Mouse (Mus musculus) kidney, postnatal 36 days (tissue): ENCODE data around the gene AW822073.
"Not testable (repeated sequence)": the region's sequence is repeated elsewhere in the genome, so short reads cannot be mapped to it uniquely, and the experiment has no call there.

Source experiments
- DNase-seq, 2 experiments: peaks; one replicate each; pipeline ENCODE4 v3.0.0; 2021 to 2022; ENCODE audit warnings: mixed read lengths in 2 of 2

Gene AW822073

DNA sequence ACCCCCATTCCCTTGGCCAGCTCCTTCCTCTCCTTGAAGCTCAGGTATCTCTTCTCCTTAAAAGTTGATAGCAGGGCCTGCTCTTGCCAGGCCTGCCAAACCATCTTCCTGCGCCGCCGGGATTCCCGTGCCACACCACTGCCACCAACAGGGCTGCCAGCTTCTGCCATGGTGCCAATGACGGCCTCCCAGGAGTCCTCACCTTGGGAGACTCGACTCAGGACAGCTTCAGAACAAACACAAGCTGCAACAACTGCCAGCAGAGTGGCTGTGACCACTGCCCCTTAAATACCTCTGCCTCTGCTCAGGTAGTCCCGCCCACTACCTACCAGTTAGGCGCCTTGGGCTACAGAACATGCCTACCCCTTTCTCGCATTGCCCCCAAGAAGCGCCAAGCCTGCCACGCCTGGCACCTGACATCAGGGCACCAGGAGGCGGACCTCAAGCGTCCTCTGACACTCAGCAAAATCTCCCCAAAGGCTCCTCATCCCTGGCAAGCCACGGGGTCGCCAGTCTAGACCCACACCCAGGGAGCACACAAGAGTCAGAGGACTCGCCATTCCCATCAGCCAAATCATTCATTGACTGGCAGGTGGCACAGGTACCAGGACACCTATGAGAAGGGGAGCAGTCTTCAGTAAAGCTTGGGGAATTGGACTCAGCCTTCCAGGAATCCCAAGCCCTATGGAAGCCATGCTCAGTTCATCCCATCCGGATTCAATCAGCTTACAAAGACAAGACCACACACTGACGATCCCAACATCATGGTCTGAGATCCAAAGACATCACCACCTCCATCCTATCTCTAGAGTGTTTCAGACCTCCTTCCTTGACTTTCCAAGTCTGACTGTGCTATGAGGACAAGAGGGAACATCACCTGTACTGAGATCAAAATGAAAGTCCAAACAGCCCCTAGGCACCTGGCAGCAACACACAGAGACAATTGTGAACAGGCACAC lies at the start of gene AW822073:
TSS of gene AW822073 (minus strand) at position 104 of the 959 bp plus-strand sequence.
- not testable (repeated sequence) for DNase-seq

DNA sequence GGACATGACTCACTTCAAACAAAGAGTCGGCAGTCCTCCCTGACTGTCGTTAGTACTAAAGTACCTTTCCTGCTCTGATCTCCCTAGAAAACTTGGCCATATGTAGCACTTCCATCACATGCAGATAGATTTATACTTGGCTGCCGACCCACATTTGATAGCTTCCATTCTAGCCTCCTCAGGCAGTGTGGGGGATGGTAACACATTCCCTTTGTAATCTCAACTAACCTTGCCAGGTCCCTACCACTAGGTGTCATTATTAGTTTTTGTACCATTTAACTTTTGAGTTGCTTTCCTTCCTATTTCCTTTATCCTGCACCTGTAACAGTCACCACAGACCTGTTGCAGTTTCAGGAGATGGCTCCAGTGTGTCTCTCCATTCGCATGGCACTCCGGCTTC lies 33.7 kb upstream of the AW822073 start:
- peak in 1 of 2 experiments; percentile 8 for DNase-seq

DNA sequence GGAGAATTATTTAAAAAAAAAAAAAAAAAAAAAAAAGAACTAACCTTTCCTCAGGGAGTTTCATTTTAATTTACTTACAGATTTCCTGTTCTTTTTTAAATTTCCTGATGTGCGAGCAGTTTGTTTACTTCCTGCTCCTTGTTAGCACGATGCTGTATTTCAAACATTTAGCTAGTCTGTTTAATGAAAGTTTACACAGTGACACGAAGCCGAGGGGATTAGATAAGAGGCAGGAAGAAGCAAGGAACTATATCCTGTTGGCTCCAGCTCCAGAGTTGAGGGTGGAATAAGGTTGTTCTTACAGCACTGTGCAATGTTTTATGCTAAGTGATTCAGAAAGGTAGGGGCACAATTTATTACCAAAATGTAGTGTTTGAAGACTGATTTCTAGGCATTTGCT lies 31.2 kb upstream of the AW822073 start:
- DNase-seq: peak in 1 of 2 experiments; percentile 16

DNA sequence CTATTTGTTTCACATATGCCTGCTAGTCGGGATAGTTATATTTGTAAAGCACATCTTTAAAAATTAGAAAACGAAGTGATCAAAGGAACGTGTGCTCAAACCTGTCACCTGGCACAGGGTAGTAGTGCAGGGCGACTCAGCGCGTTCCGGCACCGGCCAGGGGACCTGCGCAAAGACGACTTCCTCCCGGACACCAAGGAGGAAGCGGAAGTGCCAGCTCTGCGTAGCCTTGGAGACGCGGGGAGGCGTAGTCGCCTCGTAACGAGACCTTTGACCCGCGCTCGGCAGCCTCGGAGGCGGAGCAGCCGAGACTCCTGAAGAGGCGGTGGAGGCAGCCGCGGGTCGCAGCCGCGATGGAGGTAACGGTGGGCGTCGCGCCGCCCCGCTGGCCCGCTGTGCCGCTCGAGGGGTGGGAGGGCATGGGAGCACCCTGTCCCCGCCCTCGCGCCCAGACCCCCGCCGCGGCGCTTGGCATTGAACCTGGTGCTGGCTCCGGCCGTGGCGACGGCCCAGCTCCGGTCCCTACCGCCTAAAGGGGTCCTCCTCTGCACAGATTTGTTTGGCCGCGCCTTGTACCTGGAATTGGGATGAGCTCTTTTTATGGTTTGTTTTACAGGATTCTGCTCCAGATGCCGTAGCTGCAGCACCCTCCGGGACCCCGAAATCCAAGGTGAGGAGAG lies 30.6 kb upstream of the AW822073 start, which contains the start of gene Gcc2:
TSS of gene Gcc2 (plus strand) at position 285 of the 680 bp plus-strand sequence.
- peak; percentile 96 to 97 for DNase-seq

DNA sequence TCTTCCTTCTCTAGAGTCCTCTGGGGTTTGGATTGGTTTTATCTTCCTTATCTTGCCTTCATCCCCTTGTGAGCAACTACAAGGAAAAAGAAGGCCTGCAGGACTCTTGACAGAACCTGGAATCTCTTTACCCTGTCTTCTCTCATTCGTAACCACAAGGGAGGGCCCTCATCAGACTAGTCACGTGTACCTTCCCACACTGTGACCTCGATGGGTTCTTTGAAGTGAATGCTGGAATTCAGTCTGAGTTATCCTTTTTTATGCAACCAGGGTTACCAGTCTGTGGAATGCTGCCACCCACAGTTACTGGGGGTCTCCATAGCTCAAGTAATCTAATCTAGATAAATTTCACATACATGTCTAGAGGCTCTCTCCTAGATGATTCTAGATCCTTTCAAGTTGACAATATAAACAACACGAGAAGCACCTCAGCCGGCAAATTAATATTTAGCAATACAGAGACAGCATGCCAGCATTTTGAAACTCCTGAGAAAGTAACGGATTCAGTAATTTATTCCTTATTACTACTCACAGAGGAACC lies 30.0 kb upstream of the AW822073 start:
- no peak for DNase-seq

DNA sequence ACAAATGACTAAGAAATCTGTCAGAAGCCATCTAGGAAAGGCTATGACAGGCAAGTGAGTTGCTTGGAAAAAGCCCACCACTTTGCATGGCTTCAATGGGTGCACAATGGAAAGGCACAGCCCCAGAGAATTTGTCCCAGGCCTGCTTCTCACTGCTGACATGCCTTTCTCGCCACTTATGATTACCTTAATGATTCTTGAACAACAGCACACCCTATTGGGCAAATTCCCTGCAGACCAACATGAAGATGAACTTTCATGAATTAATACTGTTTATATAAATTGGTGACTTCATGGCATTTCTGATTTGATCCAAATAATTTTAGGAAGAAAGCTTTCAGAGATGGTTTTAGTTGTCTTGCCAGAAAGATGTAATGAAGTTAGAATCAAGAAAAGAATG lies 24.8 kb upstream of the AW822073 start:
- DNase-seq: peak in 1 of 2 experiments; percentile 19

DNA sequence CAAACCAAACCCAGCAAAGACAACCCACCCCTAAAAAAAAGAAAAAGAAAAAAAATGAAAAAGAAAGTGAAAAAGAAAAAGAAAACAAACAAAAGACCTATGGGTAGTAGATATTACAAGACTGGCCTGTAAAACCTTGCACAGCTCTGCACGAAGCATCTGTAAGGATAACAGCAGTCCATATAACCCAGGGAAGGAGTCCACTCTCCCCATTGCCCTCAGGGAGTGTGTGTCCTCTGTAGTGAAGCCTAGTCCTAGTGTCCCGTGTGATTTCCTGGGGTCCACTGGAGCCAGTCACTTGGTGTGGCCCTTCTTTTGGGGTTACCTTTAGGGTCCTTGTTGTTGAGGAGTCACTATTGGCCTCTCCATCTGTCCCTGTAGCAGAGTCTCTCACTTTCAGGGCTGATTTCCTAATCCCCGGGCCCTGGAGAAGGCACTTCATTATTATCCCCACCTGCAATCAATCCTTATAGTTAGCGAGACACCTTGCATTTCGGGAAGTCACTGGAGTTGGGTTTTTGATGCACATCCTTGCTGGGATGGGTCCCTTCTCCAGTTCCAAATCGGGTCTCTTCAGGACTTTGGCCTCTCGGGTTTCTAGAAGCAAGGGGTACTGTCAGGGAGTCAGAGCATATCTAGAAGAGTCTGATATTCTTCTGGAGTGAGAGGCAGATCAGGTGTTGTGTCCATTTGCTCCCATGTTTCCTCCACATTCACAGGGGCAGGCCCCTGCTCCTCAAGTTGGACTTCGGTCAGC lies 14.4 kb upstream of the AW822073 start:
- peak in 1 of 2 experiments; percentile 37 for DNase-seq

DNA sequence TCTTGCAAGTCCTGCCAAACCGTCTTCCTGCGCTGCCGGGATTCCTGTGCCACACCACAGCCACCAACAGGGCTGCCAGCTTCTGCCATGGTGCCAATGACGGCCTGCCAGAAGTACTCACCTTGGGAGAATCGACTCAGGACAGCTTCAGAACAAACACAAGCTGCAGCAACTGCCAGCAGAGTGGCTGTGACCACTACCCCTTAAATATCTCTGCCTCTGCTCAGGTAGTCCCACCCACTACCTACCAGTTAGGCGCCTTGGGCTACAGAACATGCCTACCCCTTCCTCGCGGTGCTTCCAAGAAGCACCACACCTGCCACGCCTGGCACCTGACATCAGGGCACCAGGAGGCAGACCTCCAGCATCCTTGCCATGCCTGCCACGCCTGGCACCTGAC lies 11.9 kb upstream of the AW822073 start, which contains the start of gene Gm4981:
TSS of gene Gm4981 (minus strand) at position 89 of the 400 bp plus-strand sequence.
- no peak for DNase-seq

DNA sequence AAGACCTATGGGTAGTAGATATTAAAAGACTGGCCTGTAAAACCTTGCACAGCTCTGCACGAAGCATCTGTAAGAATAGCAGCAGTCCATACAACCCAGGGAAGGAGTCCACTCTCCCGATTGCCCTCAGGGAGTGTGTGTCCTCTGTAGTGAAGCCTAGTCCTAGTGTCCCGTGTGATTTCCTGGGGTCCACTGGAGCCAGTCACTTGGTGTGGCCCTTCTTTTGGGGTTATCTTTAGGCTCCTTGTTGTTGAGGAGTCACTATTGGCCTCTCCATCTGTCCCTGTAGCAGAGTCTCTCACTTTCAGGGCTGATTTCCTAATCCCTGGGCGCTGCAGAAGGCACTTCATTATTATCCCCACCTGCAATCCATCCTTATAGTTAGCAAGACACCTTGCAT lies 10.3 kb upstream of the AW822073 start:
- DNase-seq: not testable (repeated sequence)

DNA sequence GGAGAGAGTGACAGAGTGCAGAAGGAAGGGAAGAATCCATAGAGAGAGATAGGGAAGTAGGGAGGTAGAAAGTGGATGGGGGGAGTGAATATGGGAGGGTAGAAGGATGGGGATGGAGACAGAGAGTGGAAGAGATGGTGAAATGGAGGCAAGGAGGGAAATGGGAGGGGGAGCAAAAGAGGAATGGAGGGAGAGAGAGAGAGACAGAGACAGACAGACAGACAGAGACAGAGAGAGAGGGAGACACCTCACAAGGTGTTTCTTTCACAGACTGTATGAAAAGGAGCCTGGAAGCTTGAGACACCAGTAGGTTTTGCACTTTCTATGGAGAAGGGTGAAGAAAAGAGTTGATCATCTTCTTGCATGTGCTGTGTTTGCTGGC lies 9.0 kb upstream of the AW822073 start:
- not testable (repeated sequence) for DNase-seq

DNA sequence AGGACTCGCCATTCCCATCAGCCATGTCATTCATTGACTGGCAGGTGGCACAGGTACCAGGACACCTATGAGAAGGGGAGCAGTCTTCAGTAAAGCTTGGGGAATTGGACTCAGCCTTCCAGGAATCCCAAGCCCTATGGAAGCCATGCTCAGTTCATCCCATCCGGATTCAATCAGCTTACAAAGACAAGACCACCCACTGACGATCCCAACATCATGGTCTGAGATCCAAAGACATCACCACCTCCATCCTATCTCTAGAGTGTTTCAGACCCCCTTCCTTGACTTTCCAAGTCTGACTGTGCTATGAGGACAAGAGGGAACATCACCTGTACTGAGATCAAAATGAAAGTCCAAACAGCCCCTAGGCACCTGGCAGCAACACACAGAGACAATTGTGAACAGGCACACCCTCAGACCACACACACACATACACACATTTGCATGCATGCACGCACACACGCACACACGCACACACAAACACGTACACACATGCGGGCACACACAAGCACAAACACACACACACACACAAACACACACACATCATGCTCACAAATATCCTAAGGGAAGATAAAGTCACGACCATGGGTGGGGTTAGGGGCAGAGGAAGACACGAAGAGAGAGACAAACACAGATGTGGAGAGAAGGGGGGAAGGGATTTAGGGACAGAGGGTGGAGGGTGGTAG lies 8.5 kb upstream of the AW822073 start:
- DNase-seq: not testable (repeated sequence)

DNA sequence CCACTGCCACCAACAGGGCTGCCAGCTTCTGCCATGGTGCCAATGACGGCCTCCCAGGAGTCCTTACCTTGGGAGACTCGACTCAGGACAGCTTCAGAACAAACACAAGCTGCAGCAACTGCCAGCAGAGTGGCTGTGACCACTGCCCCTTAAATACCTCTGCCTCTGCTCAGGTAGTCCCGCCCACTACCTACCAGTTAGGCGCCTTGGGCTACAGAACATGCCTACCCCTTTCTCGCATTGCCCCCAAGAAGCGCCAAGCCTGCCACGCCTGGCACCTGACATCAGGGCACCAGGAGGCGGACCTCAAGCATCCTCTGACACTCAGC lies 7.9 kb upstream of the AW822073 start, which contains the start of gene Duxf3:
TSS of gene Duxf3 (minus strand) at position 35 of the 329 bp plus-strand sequence.
- not testable (repeated sequence) for DNase-seq

DNA sequence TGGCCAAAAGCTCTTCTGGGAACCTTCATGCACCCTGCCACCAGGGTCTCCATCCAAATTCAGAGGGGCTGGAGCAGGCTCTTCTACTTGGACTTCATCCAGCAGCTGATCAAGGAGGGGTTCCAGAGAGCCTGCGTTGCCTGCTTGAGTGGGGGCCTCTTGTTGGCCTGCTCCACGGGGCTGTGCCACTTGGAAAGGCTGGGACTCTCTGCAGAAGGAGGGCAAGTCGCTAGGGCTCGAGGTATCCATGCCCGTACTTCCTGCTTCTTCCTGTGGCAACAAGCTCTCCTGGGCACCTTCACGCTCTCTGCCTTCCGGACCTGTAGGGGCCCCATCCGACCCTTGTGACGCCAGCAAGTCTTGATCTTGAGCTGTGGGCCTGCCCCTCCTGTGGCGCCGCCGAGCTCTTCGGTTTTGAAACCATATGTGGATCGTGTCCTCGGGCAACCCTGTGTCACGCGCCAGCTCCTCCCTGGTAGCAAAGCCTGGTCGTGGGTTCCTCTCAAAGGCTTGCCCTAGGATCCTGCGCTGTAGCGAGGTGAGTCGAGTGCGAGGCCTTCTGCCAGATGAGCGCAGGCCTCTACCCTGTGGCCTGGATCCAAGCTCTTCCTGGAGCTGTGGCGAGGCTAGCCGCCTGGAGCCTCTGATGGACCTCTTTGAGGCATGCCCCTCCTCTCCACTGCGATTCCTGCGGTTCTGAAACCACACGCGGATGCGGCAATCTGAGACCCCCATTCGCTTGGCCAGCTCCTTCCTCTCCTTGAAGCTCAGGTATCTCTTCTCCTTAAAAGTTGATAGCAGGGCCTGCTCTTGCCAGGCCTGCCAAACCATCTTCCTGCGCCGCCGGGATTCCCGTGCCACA lies 7.3 kb upstream of the AW822073 start:
- DNase-seq: peak; percentile 52 to 54

DNA sequence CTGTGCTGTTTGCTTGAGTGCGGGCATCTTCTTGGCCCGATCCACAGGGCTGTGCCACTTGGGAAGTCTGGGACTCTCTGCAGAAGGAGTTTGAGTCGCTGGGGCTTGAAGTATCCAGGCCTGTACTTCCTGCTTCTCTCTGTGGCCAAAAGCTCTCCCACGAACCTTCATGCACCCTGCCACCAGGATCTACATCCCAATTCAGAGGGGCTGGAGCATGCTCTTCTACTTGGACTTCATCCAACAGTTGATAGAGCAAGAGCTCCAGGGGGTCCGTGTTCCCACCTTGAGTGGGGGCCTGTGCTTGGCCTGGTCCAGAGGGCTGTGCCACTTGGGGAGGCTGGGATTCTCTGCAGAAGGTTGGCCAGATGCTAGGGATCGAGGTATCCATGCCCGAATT lies 6.4 kb upstream of the AW822073 start:
- not testable (repeated sequence) for DNase-seq

DNA sequence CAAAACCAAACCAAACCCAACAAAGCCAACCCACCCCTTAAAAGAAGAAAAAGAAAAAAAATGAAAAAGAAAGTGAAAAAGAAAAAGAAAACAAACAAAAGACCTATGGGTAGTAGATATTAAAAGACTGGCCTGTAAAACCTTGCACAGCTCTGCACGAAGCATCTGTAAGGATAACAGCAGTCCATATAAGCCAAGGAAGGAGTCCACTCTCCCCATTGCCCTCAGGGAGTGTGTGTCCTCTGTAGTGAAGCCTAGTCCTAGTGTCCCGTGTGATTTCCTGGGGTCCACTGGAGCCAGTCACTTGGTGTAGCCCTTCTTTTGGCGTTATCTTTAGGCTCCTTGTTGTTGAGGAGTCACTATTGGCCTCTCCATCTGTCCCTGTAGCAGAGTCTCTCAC lies 5.3 kb upstream of the AW822073 start:
- DNase-seq: not testable (repeated sequence)

DNA sequence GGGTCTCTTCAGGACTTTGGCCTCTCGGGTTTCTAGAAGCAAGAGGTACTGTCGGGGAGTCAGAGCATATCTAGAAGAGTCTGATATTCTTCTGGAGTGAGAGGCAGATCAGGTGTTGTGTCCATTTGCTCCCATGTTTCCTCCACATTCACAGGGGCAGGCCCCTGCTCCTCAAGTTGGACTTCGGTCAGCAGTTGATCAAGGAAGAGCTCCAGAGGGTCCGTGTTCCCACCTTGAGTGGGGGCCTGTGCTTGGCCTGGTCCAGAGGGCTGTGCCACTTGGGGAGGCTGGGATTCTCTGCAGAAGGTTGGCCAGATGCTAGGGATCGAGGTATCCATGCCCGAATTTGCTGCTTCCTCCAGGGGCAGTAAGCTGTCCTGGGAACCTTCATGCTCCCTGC lies 3.1 kb upstream of the AW822073 start:
- not testable (repeated sequence) for DNase-seq

DNA sequence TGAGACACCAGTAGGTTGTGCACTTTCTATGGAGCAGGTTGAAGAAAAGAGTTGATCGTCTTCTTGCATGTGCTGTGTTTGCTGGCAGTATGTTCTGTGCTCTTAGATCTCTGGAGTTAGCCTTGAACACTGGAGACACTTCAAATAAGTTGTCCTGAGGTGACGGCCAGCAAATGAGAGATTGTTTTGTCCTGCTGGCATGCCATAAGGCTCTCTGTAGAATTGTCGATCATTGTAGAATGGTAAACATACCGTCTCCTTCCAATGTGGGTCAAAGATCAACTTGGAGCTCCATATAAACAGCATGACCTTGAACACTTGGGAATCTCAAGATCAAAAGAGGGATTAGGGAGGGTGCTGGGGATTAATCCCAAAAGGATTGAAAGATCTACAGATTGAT lies 1.6 kb upstream of the AW822073 start:
- not testable (repeated sequence) for DNase-seq

DNA sequence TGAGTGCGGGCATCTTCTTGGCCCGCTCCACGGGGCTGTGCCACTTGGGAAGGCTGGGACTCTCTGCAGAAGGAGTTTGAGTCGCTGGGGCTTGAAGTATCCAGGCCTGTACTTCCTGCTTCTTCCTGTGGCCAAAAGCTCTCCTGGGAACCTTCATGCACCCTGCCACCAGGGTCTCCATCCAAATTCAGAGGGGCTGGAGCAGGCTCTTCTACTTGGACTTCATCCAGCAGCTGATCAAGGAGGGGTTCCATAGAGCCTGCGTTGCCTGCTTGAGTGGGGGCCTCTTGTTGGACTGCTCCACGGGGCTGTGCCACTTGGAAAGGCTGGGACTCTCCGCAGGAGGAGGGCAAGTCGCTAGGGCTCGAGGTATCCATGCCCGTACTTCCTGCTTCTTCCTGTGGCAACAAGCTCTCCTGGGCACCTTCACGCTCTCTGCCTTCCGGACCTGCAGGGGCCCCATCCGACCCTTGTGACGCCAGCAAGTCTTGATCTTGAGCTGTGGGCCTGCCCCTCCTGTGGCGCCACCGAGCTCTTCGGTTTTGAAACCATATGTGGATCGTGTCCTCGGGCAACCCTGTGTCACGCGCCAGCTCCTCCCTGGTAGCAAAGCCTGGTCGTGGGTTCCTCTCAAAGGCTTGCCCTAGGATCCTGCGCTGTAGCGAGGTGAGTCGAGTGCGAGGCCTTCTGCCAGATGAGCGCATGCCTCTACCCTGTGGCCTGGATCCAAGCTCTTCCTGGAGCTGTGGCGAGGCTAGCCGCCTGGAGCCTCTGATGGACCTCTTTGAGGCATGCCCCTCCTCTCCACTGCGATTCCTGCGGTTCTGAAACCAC lies 541 bp downstream of the AW822073 start:
- peak in 1 of 2 experiments; percentile 55 for DNase-seq

DNA sequence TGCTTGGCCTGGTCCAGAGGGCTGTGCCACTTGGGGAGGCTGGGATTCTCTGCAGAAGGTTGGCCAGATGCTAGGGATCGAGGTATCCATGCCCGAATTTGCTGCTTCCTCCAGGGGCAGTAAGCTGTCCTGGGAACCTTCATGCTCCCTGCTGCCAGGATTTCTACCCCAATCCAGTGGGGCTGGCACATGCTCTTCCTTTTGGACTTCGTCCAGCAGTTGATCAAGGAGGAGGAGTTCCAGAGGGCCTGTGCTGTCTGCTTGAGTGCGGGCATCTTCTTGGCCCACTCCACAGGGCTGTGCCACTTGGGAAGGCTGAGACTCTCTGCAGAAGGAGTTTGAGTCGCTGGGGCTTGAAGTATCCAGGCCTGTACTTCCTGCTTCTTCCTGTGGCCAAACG lies 1.6 kb downstream of the AW822073 start:
- DNase-seq: not testable (repeated sequence)

DNA sequence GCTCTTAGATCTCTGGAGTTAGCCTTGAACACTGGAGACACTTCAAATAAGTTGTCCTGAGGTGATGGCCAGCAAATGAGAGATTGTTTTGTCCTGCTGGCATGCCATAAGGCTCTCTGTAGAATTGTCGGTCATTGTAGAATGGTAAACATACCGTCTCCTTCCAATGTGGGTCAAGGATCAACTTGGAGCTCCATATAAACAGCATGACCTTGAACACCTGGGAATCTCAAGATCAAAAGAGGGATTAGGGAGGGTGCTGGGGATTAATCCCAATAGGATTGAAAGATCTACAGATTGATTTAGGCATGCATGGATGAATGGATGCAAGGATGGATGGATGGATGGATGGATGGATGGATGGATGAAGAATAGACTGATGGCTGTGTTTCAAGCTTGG lies 3.2 kb downstream of the AW822073 start:
- DNase-seq: not testable (repeated sequence)
